Mouse (Mus musculus) forebrain, embryonic 14.5 days (tissue): ENCODE data around the gene Bola1. TPM values are rescaled to one million over a fixed set of nuclear protein-coding genes. Genes with fewer than 3 reads are reported as not detected.

Experiments used
- ATAC-seq: fragments of 200-750 bp; cut with Nextera tagmentation; 2 replicates; pipeline ENCODE4 v1.8.0; 2017; ENCODE audit warnings: mild to moderate bottlenecking, moderate library complexity
- DNase-seq: peaks from one replicate; pipeline ENCODE4 v3.0.0-alpha.2; 2015; ENCODE audit warnings: low spot score
- H3K27ac ChIP-seq: fragments of 300-500 bp; sonication (generic); 2 replicates; pipeline ENCODE4 v1.5.1; 2014; ENCODE audit warnings: low read depth, mild to moderate bottlenecking, control low read depth, low read length, moderate library complexity
- H3K27me3 ChIP-seq: fragments of 300-500 bp; sonication (generic); replicated peaks from 2 replicates; pipeline ENCODE4 v1.6.1; 2014; ENCODE audit warnings: low read length, control low read depth, mixed read lengths; ENCODE audit not compliant: control insufficient read depth, insufficient read depth
- H3K36me3 ChIP-seq: fragments of 300-500 bp; sonication (generic); 2 replicates; pipeline ENCODE4 v1.6.1; 2014; ENCODE audit warnings: low read length, control low read depth; ENCODE audit not compliant: control insufficient read depth, insufficient read depth
- H3K4me1 ChIP-seq: fragments of 300-500 bp; sonication (generic); 2 replicates; pipeline ENCODE4 v1.6.1; 2014; ENCODE audit warnings: antibody characterized with exemption, low read length, control low read depth; ENCODE audit not compliant: control insufficient read depth, insufficient read depth
- H3K4me2 ChIP-seq: fragments of 300-500 bp; sonication (generic); 2 replicates; pipeline ENCODE4 v1.6.1; 2014; ENCODE audit warnings: mild to moderate bottlenecking, control low read depth, low read length
- H3K4me3 ChIP-seq: fragments of 300-500 bp; sonication (generic); 2 replicates; pipeline ENCODE4 v1.5.1; 2014; ENCODE audit warnings: low read depth, low read length, control low read depth
- H3K9ac ChIP-seq: fragments of 300-500 bp; sonication (generic); 2 replicates; pipeline ENCODE4 v1.6.1; 2014; ENCODE audit warnings: mild to moderate bottlenecking, low read length, control low read depth, moderate library complexity
- H3K9me3 ChIP-seq: fragments of 300-500 bp; sonication (generic); replicated peaks from 2 replicates; pipeline ENCODE4 v1.6.1; 2016; ENCODE audit warnings: low read length, control low read depth, mixed read lengths; ENCODE audit not compliant: control insufficient read depth
- WGBS: fragments of 180-500 bp; shearing (Covaris S2); extraction: QIAGEN DNeasy Blood & Tissue Kit; methylation state at CpG from one replicate; pipeline ENCODE4 v1.1.7; 2014; 5-methylcytosine and 5-hydroxymethylcytosine counted together
- polyA plus RNA-seq: library from polyadenylated mRNA; unstranded; fragments of >200 nt; fragmentation: Nextera tagmentation; extraction: Ambion mirVana; gene quantifications from 2 replicates; pipeline ENCODE4 v1.2.1, GENCODE M21; 2014

The Bola1 gene
- polyA plus RNA-seq, 1 experiment from 2014 or later, result 96.3 TPM

- no peak overlapping the region for H3K27ac ChIP-seq
- 76% methylated on average over 4 of the region's 4 CpGs for WGBS
- DNase-seq, result no peak
- no peak overlapping the region for H3K4me3 ChIP-seq
- H3K4me2 ChIP-seq, result no peak overlapping the region
- no peaks in the 10 kb centered on the region for H3K9me3 ChIP-seq
- H3K36me3 ChIP-seq, result no peaks in the 10 kb centered on the region
- no peaks in the 10 kb centered on the region for H3K27me3 ChIP-seq
- H3K4me1 ChIP-seq, result no peaks in the 10 kb centered on the region
- H3K9ac ChIP-seq, result no peak overlapping the region
- no peak for ATAC-seq
Measured at GRCm38 (mm10) chr3:96230910-96231757, 11.6 kb upstream of the Bola1 start.

- ATAC-seq (no peak), DNase-seq (no peak)
- Histone ChIP-seq H3K27ac (no peak overlapping the region), H3K4me3 (no peak overlapping the region), H3K9me3 (no peaks in the 10 kb centered on the region), H3K4me2 (no peak overlapping the region), H3K4me1 (peaks cover under 1% of the 10 kb centered on the region; the same call in 1 of the 2 replicates), H3K36me3 (no peaks in the 10 kb centered on the region), H3K9ac (no peak overlapping the region), H3K27me3 (no peaks in the 10 kb centered on the region)
- 84% methylated on average over 2 of the region's 2 CpGs for WGBS
Measured at GRCm38 (mm10) chr3:96230404-96230803, 10.9 kb upstream of the Bola1 start.

- 70% methylated on average over 2 of the region's 2 CpGs for WGBS
- ATAC-seq (no peak), DNase-seq (no peak)
- Histone ChIP-seq H3K4me3 (no peak overlapping the region), H3K9ac (no peak overlapping the region), H3K4me1 (peaks cover 5% of the 10 kb centered on the region; the same call in 1 of the 2 replicates), H3K27ac (no peak overlapping the region), H3K27me3 (no peaks in the 10 kb centered on the region), H3K9me3 (no peaks in the 10 kb centered on the region), H3K36me3 (no peaks in the 10 kb centered on the region), H3K4me2 (no peak overlapping the region)
Measured at GRCm38 (mm10) chr3:96228828-96229227, 9.3 kb upstream of the Bola1 start.

- Histone ChIP-seq H3K4me2 (no peak overlapping the region), H3K36me3 (no peaks in the 10 kb centered on the region), H3K27ac (no peak overlapping the region), H3K4me3 (no peak overlapping the region), H3K27me3 (no peaks in the 10 kb centered on the region), H3K9ac (no peak overlapping the region), H3K9me3 (no peaks in the 10 kb centered on the region), H3K4me1 (peaks cover 19% of the 10 kb centered on the region)
- WGBS, result 76% methylated on average over 8 of the region's 8 CpGs
- DNase-seq, result no peak
- no peak for ATAC-seq
Measured at GRCm38 (mm10) chr3:96226695-96227648, 7.5 kb upstream of the Bola1 start.

- ATAC-seq (no peak), DNase-seq (no peak)
- Histone ChIP-seq H3K27me3 (no peaks in the 10 kb centered on the region), H3K4me1 (peaks cover 26% of the 10 kb centered on the region), H3K4me2 (no peak overlapping the region), H3K4me3 (no peak overlapping the region), H3K27ac (no peak overlapping the region), H3K36me3 (no peaks in the 10 kb centered on the region), H3K9me3 (no peaks in the 10 kb centered on the region), H3K9ac (0 out of 2 replicates have a peak overlapping the region, but pooled peaks have one; percentile 1)
- WGBS, result 2% methylated on average over 2 of the region's 2 CpGs
Measured at GRCm38 (mm10) chr3:96225421-96225820, 5.9 kb upstream of the Bola1 start.

- DNase-seq (no peak), ATAC-seq (no peak)
- Histone ChIP-seq H3K36me3 (no peaks in the 10 kb centered on the region), H3K27me3 (no peaks in the 10 kb centered on the region), H3K4me1 (peaks cover 26% of the 10 kb centered on the region), H3K9ac (peak overlapping the region; percentile 17; the same call in 1 of the 2 replicates), H3K4me2 (peak overlapping the region; percentile 63), H3K9me3 (no peaks in the 10 kb centered on the region), H3K4me3 (no peak overlapping the region), H3K27ac (no peak overlapping the region)
- WGBS, result 84% methylated on average over 4 of the region's 4 CpGs
Measured at GRCm38 (mm10) chr3:96222774-96223173, 3.3 kb upstream of the Bola1 start.

- DNase-seq, result no peak
Measured at GRCm38 (mm10) chr3:96221640-96222038, 2.1 kb upstream of the Bola1 start.

GRCm38 (mm10) chr3:96220765-96221639 is 1.5 kb upstream of the Bola1 start, which contains the start of the genes Hist2h2ac and Hist2h2be:
Gene Hist2h2ac (minus strand): TSS chr3:96220880.
Gene Hist2h2be (plus strand): TSS chr3:96221119.
- H3K9ac ChIP-seq, result peak within 1 kb of the TSS; percentile 83
- WGBS, result 0% methylated on average over 43 of the region's 43 CpGs
- peak within 1 kb of the TSS; percentile 59 for H3K4me3 ChIP-seq
- H3K9me3 ChIP-seq, result no peaks in the 10 kb centered on the region
- no peaks in the 10 kb centered on the region for H3K27me3 ChIP-seq
- peak; percentile 96 for DNase-seq
- ATAC-seq, result peak; percentile 81
- H3K36me3 ChIP-seq, result no peaks in the 10 kb centered on the region
- H3K27ac ChIP-seq, result peak within 1 kb of the TSS; percentile 97
- peak within 1 kb of the TSS; percentile 63 for H3K4me2 ChIP-seq
- H3K4me1 ChIP-seq, result peaks cover 26% of the 10 kb centered on the region

More at GRCm38 (mm10) chr3:96221640-96222038, 2.1 kb upstream of the Bola1 start:
- Histone ChIP-seq H3K9me3 (no peaks in the 10 kb centered on the region), H3K27ac (peak overlapping the region; percentile 97), H3K9ac (peak overlapping the region; percentile 83), H3K36me3 (no peaks in the 10 kb centered on the region), H3K4me2 (peak overlapping the region; percentile 63), H3K4me3 (peak overlapping the region; percentile 59), H3K27me3 (no peaks in the 10 kb centered on the region), H3K4me1 (peaks cover 26% of the 10 kb centered on the region)
- no peak for ATAC-seq
- WGBS, result 5% methylated on average over 9 of the region's 9 CpGs
